Mouse (Mus musculus) frontal cortex, postnatal 25 days (tissue): ENCODE results near the gene Col26a1.

Experiments
- DNase-seq, 2 experiments: peaks; one replicate each; pipeline ENCODE4 v3.0.0; 2022; ENCODE audit warnings: low spot score in 2 of 2

Col26a1 gene

DNA sequence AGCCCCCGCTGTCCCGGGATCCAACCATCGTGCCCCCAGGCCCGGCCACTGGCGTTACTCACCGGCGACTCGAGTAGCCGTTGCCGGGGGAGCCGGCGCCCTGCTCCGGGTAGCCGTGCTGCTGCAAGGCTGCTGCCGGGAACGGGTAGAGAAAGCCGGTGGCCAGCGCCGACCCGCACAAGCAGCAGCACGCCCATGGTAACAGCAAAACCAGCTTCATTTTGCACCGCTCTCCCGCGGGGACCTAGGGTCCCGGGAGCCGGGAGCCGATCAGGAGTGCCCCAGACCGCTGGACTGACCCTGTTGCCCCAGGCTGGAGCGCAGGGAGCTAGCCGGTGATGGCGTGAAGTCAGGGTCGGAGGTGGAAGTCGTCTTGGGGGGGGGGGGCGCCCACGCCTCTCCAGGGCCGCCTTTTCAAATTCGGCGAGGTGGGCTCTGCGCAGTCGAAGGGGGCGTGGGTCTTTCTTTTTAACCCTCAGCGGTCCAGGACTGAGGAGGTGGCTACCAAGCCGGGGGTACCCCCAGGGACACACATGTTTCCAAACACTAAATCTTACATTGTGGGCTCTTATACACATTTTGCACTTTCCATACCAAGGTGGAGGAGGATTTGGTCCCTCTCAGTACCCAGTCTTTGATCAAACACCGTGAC lies at the start of gene Col26a1:
TSS of gene Col26a1 (minus strand) at position 422 of the 652 bp plus-strand sequence.
- DNase-seq = peak in 1 of 2 experiments; percentile 13

GRCm38 (mm10) chr5:136931896-136932295 lies 48.9 kb upstream of the Col26a1 start:
- DNase-seq = no peak

DNA sequence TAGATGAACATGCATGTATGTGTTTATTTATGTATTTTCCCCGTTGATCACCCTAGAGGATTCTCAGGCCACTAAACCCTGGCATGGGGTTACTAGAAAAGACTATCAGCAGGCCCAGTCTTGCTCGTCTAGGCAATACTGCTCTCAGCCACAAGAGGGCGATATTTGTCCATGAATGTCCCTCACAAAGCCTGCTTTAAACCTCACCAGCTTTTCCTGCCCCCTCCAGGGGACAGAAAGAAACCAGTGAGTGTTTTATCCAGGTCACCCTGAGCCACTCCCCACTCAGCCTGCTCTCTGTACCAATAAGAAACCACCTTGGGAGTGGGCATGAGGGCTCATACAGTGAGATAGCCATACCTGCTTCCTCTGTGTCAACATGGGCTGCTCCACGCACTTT lies 46.1 kb upstream of the Col26a1 start:
- peak; percentile 80 to 81 for DNase-seq

DNA sequence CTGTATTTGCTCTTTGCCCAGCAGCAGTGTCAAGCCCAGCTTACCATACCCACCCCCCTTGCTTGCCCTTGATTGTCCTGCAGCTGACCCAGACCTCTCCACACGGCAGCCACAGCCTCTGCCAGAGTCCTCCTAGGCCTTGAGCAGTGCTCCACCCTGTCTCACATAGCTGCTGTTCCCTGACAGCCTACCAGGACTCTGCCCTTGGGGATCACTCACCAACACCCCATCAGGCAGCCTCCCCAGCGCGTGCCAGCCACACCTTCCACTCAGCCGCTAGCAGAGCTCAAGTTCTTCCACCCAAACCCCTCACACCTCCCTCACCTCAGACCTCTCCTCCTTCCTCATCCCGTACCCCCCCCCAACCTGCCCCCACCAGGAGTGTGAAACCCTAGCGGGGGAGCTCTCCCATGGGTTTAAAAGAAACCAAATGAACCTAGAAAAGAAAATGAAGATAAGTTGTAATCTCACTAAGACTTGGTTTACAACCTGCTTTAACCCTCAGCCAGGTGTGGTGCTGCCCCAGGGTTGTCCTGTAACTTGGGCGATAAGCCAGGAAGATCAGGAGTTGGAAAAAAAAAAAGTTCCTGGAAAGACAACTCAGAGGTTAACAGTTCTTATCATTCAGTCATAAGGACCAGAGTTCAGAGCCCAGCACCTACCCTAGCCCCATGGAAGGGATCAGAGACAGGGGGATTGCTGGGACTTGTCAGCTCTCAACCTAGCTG lies 40.9 kb upstream of the Col26a1 start:
- no peak for DNase-seq

DNA sequence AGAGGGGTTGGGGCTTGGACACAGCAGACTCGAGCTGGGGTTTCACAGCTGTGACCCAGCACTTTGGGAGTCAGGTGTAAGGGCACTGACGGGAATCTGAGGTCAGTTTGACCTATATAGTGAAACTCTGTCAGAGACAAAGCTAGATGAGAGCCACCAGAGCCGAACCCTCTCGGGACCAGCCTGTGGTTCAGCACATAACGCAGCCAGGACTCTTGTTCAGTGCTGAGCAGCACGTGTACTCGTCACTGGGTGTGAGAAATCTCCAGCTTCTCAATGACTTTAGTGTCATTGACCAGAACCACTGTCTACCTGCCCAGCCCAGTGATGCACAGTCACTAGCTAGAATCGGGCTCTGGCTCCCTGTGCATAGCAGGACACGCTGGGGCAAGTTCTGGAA lies 39.8 kb upstream of the Col26a1 start:
- DNase-seq = no peak

- no peak for DNase-seq
Observed at GRCm38 (mm10) chr5:136919546-136920301, 36.7 kb upstream of the Col26a1 start.

DNA sequence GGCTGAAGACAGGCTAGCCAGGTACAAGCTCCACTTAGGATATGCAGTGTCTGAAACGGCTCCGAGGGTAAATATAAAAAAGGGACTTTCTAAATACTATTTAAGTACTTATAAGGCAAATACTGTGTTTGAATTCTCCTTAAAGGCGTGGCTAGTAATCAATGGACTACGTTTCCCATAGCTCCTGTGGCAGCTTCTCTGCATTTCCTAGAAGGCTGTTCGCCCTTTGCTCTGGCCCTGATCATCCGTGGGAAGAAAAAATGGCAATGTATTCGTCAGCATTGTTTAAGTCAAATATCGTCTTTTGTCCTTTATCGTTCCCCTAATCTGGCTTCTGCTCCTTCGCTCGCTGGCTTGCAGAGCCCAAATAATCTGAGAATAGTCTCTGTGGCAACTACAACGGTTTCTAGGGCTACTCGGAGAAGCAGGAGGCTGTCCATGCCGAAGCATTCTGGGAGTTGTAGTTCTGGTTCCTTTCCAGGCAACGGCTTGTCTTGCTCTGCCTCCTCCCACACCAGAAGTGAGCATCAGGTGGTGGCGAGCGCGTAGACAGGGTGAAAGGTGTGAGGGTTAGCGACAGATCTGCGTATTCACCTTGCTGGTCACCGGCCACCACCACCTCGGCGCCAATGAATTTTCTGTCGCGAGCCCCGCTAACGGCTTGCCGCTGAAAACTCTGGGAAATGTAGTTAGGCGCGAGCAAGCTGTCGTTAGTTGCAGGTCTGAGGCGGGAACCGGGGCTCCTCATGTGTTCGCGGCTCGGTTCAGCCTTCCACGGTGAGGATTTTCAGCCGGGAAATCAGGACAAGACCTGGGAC lies 35.9 kb upstream of the Col26a1 start:
- peak; percentile 50 to 74 for DNase-seq

DNA sequence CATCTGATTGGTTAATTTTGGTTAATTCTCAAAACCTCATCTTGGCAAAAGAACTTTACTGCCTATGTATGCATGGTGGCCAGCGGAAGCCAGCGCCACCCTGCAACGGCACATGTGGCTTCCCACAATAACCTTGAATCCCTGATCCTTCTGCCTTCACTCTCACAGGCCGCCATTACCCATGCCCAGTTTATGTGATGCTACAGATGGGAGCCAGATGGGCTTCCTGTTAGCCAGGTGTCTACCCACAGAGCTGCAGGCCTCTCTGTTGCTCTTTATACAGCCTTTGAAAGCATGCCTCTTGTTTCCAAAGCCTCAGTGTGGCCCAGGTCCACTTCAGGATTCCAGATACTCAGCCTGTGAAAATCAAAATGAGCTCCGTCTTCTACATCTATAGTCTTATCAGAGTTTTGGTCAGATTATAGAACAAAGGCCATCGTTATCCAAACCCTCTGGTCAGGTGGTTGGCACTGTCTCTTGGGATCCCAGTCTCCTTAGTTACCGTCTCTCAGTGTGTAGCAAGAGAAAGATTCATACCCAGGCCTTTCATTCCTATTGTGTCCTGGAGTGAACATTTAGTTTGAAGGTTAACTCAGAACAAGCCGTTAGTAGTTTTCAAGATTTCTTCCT lies 34.7 kb upstream of the Col26a1 start:
- no peak for DNase-seq

GRCm38 (mm10) chr5:136914183-136914582 lies 31.2 kb upstream of the Col26a1 start:
- DNase-seq = no peak

GRCm38 (mm10) chr5:136907991-136908857 lies 25.2 kb upstream of the Col26a1 start, which contains the start of gene Ift22:
Ift22 (plus strand) TSS chr5:136908150.
- peak; percentile 90 to 94 for DNase-seq

DNA sequence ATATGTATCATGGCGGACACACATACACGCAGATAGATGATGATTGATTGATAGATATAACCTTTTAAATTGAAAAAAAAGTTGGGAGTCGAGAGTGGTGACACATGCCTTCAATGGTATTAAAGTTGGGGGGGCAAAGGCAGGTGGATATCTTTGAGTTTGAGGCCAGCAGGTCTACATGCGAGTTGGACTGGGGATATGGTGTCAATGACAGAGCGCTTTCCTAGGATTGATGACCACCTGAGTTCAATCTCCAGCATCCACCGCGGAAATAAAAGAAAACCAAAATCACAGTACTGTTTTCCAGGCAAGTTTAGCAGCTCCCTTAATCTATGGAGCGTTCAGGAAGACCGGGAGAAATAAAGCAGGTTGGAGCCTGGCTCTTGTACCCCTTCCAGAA lies 24.6 kb upstream of the Col26a1 start:
- no peak for DNase-seq

DNA sequence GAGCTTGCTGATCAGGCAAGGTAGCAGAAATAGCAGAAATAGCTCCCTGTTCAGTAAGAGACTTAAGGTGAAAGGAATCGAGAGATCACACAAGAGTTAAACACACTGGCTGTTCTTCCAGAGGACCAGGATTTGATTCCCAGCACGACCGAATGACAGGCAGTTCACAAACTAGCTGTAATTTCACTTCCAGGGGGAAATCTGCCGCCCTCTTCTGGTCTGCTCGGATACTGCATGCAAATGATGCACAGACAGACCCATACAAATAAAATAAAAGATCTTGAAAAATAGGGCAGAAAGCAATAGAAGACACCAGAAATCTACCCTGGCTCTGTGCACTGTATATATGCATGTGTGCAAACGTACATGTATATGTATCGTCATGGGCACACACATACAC lies 22.6 kb upstream of the Col26a1 start:
- DNase-seq = no peak

DNA sequence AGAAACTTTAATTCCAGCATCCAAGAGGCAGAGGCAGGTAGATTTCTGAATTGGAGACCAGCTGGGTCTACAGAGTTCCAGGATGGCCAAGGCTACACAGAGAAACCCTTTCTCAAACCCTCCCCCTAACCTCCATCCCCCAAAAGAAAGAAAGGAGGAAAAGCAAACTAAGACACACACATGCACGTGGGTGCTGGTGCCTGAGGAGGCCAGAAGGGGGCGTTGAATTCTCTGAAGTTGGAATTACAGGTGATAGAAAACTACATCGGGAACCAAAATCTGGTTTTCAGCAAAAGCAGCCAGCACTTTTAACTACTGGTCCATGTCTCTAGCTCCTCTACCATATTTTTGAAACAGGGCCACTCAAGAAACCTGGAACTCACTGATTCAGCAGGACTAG lies 21.6 kb upstream of the Col26a1 start:
- DNase-seq = no peak

- DNase-seq = no peak
Observed at GRCm38 (mm10) chr5:136895529-136895963, 12.5 kb upstream of the Col26a1 start.

- no peak for DNase-seq
Observed at GRCm38 (mm10) chr5:136894840-136895528, 12.0 kb upstream of the Col26a1 start.

- DNase-seq = no peak
Observed at GRCm38 (mm10) chr5:136888539-136889355, 5.7 kb upstream of the Col26a1 start.

- no peak for DNase-seq
Observed at GRCm38 (mm10) chr5:136886957-136887356, 3.9 kb upstream of the Col26a1 start.

DNA sequence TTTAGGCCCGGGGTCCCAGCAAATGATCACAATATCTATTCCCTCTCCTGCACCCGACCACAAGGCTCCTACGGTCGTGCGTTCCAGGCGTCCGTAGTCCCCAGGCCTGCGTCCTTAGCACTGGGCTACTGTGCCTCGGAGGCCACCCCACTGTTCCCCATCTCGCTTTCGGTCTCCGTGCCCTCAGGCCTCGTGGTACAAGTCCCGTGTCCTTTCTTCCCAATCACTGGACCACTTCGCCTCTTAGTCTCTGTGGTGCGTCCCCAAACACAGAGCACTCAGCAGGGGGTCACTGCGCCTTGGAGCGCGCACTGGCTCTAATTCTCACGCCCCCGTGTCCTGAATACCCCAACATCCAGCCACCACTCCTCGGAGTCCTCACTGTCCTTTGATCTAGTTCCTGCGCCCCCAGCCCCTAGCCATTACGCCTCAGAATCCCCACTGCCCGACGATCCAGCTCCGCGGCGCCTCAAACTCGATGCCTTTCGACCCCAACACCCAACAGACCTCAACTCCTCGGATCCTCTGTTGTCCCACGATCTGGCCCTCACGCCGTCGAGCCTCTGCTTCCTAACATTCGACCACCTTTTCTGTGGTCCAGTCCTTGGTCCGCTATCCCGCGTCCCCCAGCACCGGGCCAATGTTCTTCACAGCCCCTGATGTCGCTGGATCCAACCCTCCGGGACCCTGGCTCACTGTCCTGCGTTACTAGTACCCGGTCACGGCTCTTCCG lies 788 bp downstream of the Col26a1 start:
- DNase-seq = no peak
